In the genomic region with DNA sequence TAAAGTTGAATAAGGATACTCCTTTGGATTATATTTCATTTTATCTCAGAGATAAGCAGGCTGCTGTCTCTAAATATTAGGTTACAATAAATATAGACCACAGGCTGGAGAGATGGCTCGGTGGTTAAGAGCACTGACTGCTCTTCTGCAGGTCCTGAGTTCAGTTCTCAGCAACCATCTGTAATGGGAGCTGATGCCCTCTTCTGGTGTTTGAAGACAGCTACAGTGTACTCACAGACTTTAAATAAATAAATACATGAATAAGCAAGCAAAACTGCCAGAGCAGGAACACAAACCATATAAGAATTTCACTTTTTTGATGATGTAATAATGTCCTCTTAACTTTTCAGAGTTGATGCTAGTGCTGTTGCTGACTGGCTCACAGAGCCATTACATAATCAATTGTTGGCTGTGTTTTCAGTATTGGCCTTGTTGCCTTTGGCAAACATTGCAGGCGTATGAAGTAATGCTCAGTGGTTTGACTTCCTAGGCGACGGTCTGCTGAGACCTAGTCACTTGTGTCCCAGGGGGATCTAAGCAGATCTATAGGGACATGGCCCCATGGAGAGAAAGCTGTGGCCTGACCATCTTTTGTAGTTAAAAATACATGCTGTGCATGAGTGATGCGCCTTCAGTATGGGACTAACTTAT, we compare ENCODE assay signal across 10 mouse cellular contexts. TPM values are rescaled to one million over a fixed set of nuclear protein-coding genes. Genes with fewer than 3 reads are reported as not detected.
A peak's percentile ranks its signal among the peaks of the same experiment; 100 is the strongest.
DNase-seq lines count a peak whose midpoint lies in the region; ATAC-seq and TF ChIP-seq lines count a peak whose summit lies in the region.
"Had no signal": no experiment of that assay in that cellular context is flagged by ENCODE, and none has a peak within 500 bp of the region (broad histone marks: within the 10 kb centered on the region; RNA-seq: fewer than 3 reads in every experiment).

No protein-coding gene starts in this region.

- TF ChIP-seq POLR2A in liver, adult 2 months (IDR thresholded peaks at IDR 0.05; ENCODE audit: extremely low read depth, insufficient read depth, low read length) = no peak

- CTCF ChIA-PET in Patski (lab: Charles Lee) = interaction anchor here (0.8 kb wide), 1 partner anchor 127 kb away, joined by 3 read pairs; no protein-coding TSS in a partner anchor

- H3K9ac ChIP-seq in liver, adult 2 months (ENCODE audit: low read depth, low read length) = no peak overlapping the region
- no peak overlapping the region for H3K9ac ChIP-seq in liver, embryonic 12.5 days

- no peak overlapping the region for H3K4me2 ChIP-seq in liver, embryonic 12.5 days

- no peaks in the 10 kb centered on the region for H3K9me3 ChIP-seq in liver, embryonic 12.5 days (replicated peaks)
- H3K9me3 ChIP-seq: forebrain, embryonic 10.5 days had no signal

- 33% methylated on average over 5 of the region's 5 CpGs for WGBS in liver, adult 2 months
- WGBS in liver, embryonic 12.5 days (ENCODE audit: insufficient replicate concordance) = 72% methylated on average over 5 of the region's 5 CpGs

- no peak for ATAC-seq in liver, embryonic 12.5 days
- ATAC-seq in Patski = no peak
- ATAC-seq in megakaryocyte progenitor cell, adult 5-6 weeks (replicated peaks; ENCODE audit: poor library complexity) = peak; percentile 52

- POLR2A ChIA-PET in Patski (lab: Charles Lee) = no interaction called here

- no peak overlapping the region for H3K4me3 ChIP-seq in liver, adult 2 months (ENCODE audit: insufficient read depth, low read depth, low read length)
- no peak overlapping the region for H3K4me3 ChIP-seq in liver, embryonic 12.5 days
- H3K4me3 ChIP-seq: forebrain, embryonic 10.5 days had no signal

- DNase-seq in liver, adult 2 months (ENCODE audit: extremely low read depth, low read depth, low spot score) = peak; percentile 93
- no peak for DNase-seq in Patski (ENCODE audit: low read depth, low spot score)
- peak; percentile 86 for DNase-seq in gonadal fat pad, adult 2 months (ENCODE audit: low read depth)
- DNase-seq in urinary bladder, adult 2 months (ENCODE audit: low spot score) = no peak
- no peak for DNase-seq in urinary bladder, adult 18-20 months (ENCODE audit: low spot score in 2 of 2)
- DNase-seq: kidney, adult 8-10 months; thymus, postnatal 14 days had no signal

- H3K27me3 ChIP-seq in liver, adult 2 months (ENCODE audit: control insufficient read depth, insufficient read depth, low read length) = no peaks in the 10 kb centered on the region
- H3K27me3 ChIP-seq in liver, embryonic 12.5 days (replicated peaks) = no peaks in the 10 kb centered on the region
- no peaks in the 10 kb centered on the region for H3K27me3 ChIP-seq in Patski

- no peak overlapping the region for H3K27ac ChIP-seq in liver, adult 2 months (replicated peaks; ENCODE audit: insufficient read depth, low read depth, low read length)
- no peak overlapping the region for H3K27ac ChIP-seq in liver, embryonic 12.5 days
- H3K27ac ChIP-seq: forebrain, embryonic 10.5 days had no signal

- peaks cover 2% of the 10 kb centered on the region; the same call in 1 of the 2 replicates for H3K79me2 ChIP-seq in liver, adult 2 months (ENCODE audit: control insufficient read depth, insufficient read depth, low read length)

- H3K4me1 ChIP-seq in liver, adult 2 months (ENCODE audit: control insufficient read depth, insufficient read depth, low read length) = peaks cover 9% of the 10 kb centered on the region
- H3K4me1 ChIP-seq in liver, embryonic 12.5 days = peaks cover 36% of the 10 kb centered on the region

- H3K36me3 ChIP-seq in liver, adult 2 months (ENCODE audit: control insufficient read depth, insufficient read depth, low read length) = no peaks in the 10 kb centered on the region
- no peaks in the 10 kb centered on the region for H3K36me3 ChIP-seq in liver, embryonic 12.5 days
- H3K36me3 ChIP-seq: forebrain, embryonic 10.5 days had no signal

- in situ Hi-C loops in Patski (cut with MboI; ENCODE audit: low pct_unique_long_range_greater_than_20kb) = no loop called here

- 0 out of 2 replicates have a peak, but pooled peaks have one; percentile 14 for TF ChIP-seq CTCF in liver, adult 2 months (IDR thresholded peaks at IDR 0.05; ENCODE audit: low read depth, low read length)
- peak; percentile 44 for TF ChIP-seq CTCF in Patski (IDR thresholded peaks at IDR 0.05)

RNA-seq across cellular contexts. Expression of gene Epb41l2, which starts 35.8 kb away (rescaled TPM):
- total RNA-seq in liver, adult 2 months (2014; rRNA removed) = 17.4 and 21.3 TPM in 2 replicates
- 4.6 and 6.8 TPM in 2 replicates for polyA plus RNA-seq in liver, adult 2 months (2012; rRNA removed)
- polyA plus RNA-seq in liver, embryonic 12.5 days (2016; fragmentation: Nextera tagmentation; extraction: Ambion mirVana) = 16.2 and 19.0 TPM in 2 replicates
- polyA plus RNA-seq in Patski (2021) = 41.3 TPM
- 80.5 and 80.8 TPM in 2 replicates for polyA plus RNA-seq in gonadal fat pad, adult 2 months (2012; rRNA removed)
- total RNA-seq in megakaryocyte progenitor cell, adult 5-6 weeks (2015) = 16.5 and 28.2 TPM in 2 replicates
- 19.1 and 24.6 TPM in 2 replicates for total RNA-seq in megakaryocyte progenitor cell, adult 5-6 weeks (2017)
- polyA plus RNA-seq in urinary bladder, adult 2 months (2012; rRNA removed) = 77.6 and 88.4 TPM in 2 replicates

Comparison
In these comparisons a context has a peak if more than half of its experiments do, and no peak if none do; other contexts are left out.
1. DNase-seq: peak in liver, adult 2 months (single experiment) and gonadal fat pad, adult 2 months (single experiment); none in Patski (single experiment), urinary bladder, adult 2 months (single experiment) and urinary bladder, adult 18-20 months (0 of 2).